Mouse (Mus musculus): ENCODE data around the gene Dolk. TPM values are rescaled to one million over a fixed set of nuclear protein-coding genes. Genes with fewer than 3 reads are reported as not detected.
A peak's percentile ranks its signal among the peaks of the same experiment; 100 is the strongest.

Dolk gene
- polyA plus RNA-seq, 1 experiment from 2014 or later, result 26.0 TPM

- DNase-seq (ENCODE audit: extremely low spot score, low spot score), result no peak
- Histone ChIP-seq H3K27ac (no peak overlapping the region; the same call in 1 of the 2 replicates), H3K27me3 (ENCODE audit: poor library complexity, severe bottlenecking) (no peaks in the 10 kb centered on the region), H3K36me3 (replicated peaks) (peaks cover 49% of the 10 kb centered on the region), H3K9me3 (no peaks in the 10 kb centered on the region), H3K4me1 (peaks cover 41% of the 10 kb centered on the region), H3K4me3 (peak overlapping the region; percentile 98)
- WGBS, result 85% methylated on average over 3 of the region's 3 CpGs
Observed at GRCm38 (mm10) chr2:30238906-30239465, 47.1 kb downstream of the Dolk start.

GRCm38 (mm10) chr2:30237881-30238280 lies 48.3 kb downstream of the Dolk start:
- H3K4me3 ChIP-seq, result peak overlapping the region; percentile 98
- peaks cover 41% of the 10 kb centered on the region for H3K4me1 ChIP-seq
- H3K9me3 ChIP-seq, result no peaks in the 10 kb centered on the region
- no peaks in the 10 kb centered on the region for H3K27me3 ChIP-seq (ENCODE audit: poor library complexity, severe bottlenecking)
- no peak for DNase-seq (ENCODE audit: extremely low spot score, low spot score)
- WGBS, result under 1% methylated on average over 42 of the region's 42 CpGs
- peaks cover 38% of the 10 kb centered on the region for H3K36me3 ChIP-seq (replicated peaks)
- H3K27ac ChIP-seq, result peak overlapping the region; percentile 95

GRCm38 (mm10) chr2:30237199-30237880 lies 48.8 kb downstream of the Dolk start, which contains the start of gene Lrrc8a:
Gene Lrrc8a, plus strand, starts transcription at chr2:30237715.
- DNase-seq (ENCODE audit: extremely low spot score, low spot score), result peak; percentile 100
- under 1% methylated on average over 66 of the region's 67 CpGs for WGBS
- Histone ChIP-seq H3K4me1 (peaks cover 36% of the 10 kb centered on the region), H3K27me3 (ENCODE audit: poor library complexity, severe bottlenecking) (no peaks in the 10 kb centered on the region), H3K27ac (peak within 1 kb of the TSS; percentile 95), H3K36me3 (replicated peaks) (peaks cover 33% of the 10 kb centered on the region), H3K9me3 (no peaks in the 10 kb centered on the region), H3K4me3 (peak within 1 kb of the TSS; percentile 98)

- peak overlapping the region; percentile 95 for H3K27ac ChIP-seq
- H3K27me3 ChIP-seq (ENCODE audit: poor library complexity, severe bottlenecking), result no peaks in the 10 kb centered on the region
- DNase-seq (ENCODE audit: extremely low spot score, low spot score), result no peak
- H3K9me3 ChIP-seq, result peaks cover under 1% of the 10 kb centered on the region; the same call in 1 of the 2 replicates
- WGBS, result 7% methylated on average over 18 of the region's 18 CpGs
- H3K36me3 ChIP-seq (replicated peaks), result peaks cover 25% of the 10 kb centered on the region
- peak overlapping the region; percentile 98 for H3K4me3 ChIP-seq
- H3K4me1 ChIP-seq, result peaks cover 35% of the 10 kb centered on the region
Observed at GRCm38 (mm10) chr2:30236426-30237198, 49.5 kb downstream of the Dolk start.

- 91% methylated on average over 5 of the region's 5 CpGs for WGBS
Observed at GRCm38 (mm10) chr2:30235593-30235992, 50.5 kb downstream of the Dolk start.

More at GRCm38 (mm10) chr2:30235593-30235992, 50.5 kb downstream of the Dolk start:
- H3K27ac ChIP-seq, result no peak overlapping the region
- no peaks in the 10 kb centered on the region for H3K27me3 ChIP-seq (ENCODE audit: poor library complexity, severe bottlenecking)
- H3K4me3 ChIP-seq, result no peak overlapping the region
- peaks cover 8% of the 10 kb centered on the region for H3K9me3 ChIP-seq
- H3K4me1 ChIP-seq, result peaks cover 35% of the 10 kb centered on the region
- H3K36me3 ChIP-seq (replicated peaks), result peaks cover 15% of the 10 kb centered on the region
- no peak for DNase-seq (ENCODE audit: extremely low spot score, low spot score)

Other genes with a start within 250 kb of the Dolk start
- 33.1 and 33.4 TPM in 2 replicates for gene Wdr34, start 237.5 kb downstream of the Dolk start, polyA plus RNA-seq (2016; fragmentation: Nextera tagmentation; extraction: Ambion mirVana)
- gene Set, start 229.0 kb downstream of the Dolk start, polyA plus RNA-seq (2016; fragmentation: Nextera tagmentation; extraction: Ambion mirVana), result 944 and 983 TPM in 2 replicates
- gene Pkn3, start 208.7 kb downstream of the Dolk start, polyA plus RNA-seq (2016; fragmentation: Nextera tagmentation; extraction: Ambion mirVana), result 12.4 and 13.1 TPM in 2 replicates
- gene Zdhhc12, start 192.7 kb downstream of the Dolk start, polyA plus RNA-seq (2016; fragmentation: Nextera tagmentation; extraction: Ambion mirVana), result 34.2 and 35.4 TPM in 2 replicates
- gene Zer1, start 161.7 kb downstream of the Dolk start, polyA plus RNA-seq (2016; fragmentation: Nextera tagmentation; extraction: Ambion mirVana), result 6.3 and 6.6 TPM in 2 replicates
- 7.8 and 8.6 TPM in 2 replicates for gene Tbc1d13, start 152.6 kb downstream of the Dolk start, polyA plus RNA-seq (2016; fragmentation: Nextera tagmentation; extraction: Ambion mirVana)
- 17.1 and 17.9 TPM in 2 replicates for gene Endog, start 114.8 kb downstream of the Dolk start, polyA plus RNA-seq (2016; fragmentation: Nextera tagmentation; extraction: Ambion mirVana)
- gene Spout1, start 107.9 kb downstream of the Dolk start, polyA plus RNA-seq (2016; fragmentation: Nextera tagmentation; extraction: Ambion mirVana), result 92.5 and 96.1 TPM in 2 replicates
- 7.0 and 8.6 TPM in 2 replicates for gene Kyat1, start 80.5 kb downstream of the Dolk start, polyA plus RNA-seq (2016; fragmentation: Nextera tagmentation; extraction: Ambion mirVana)
- 41.5 and 44.7 TPM in 2 replicates for gene Lrrc8a, start 48.6 kb downstream of the Dolk start, polyA plus RNA-seq (2016; fragmentation: Nextera tagmentation; extraction: Ambion mirVana)
- gene Gm28035, start 45.8 kb downstream of the Dolk start, polyA plus RNA-seq (2016; fragmentation: Nextera tagmentation; extraction: Ambion mirVana), result 0.09 and 0.16 TPM in 2 replicates
- 2.7 and 3.4 TPM in 2 replicates for gene Phyhd1, start 20.1 kb downstream of the Dolk start, polyA plus RNA-seq (2016; fragmentation: Nextera tagmentation; extraction: Ambion mirVana)
- gene Gm28038, start 5.3 kb downstream of the Dolk start, polyA plus RNA-seq (2016; fragmentation: Nextera tagmentation; extraction: Ambion mirVana), result not detected in 2 replicates
- gene Nup188, start 63 bp upstream of the Dolk start, polyA plus RNA-seq (2016; fragmentation: Nextera tagmentation; extraction: Ambion mirVana), result 65.2 and 72.8 TPM in 2 replicates
- gene Sh3glb2, start 73.0 kb upstream of the Dolk start, polyA plus RNA-seq (2016; fragmentation: Nextera tagmentation; extraction: Ambion mirVana), result 76.9 and 82.0 TPM in 2 replicates
- gene Miga2, start 77.9 kb upstream of the Dolk start, polyA plus RNA-seq (2016; fragmentation: Nextera tagmentation; extraction: Ambion mirVana), result 29.9 and 30.9 TPM in 2 replicates
- 54.8 and 60.1 TPM in 2 replicates for gene Dolpp1, start 105.9 kb upstream of the Dolk start, polyA plus RNA-seq (2016; fragmentation: Nextera tagmentation; extraction: Ambion mirVana)
- gene Crat, start 129.5 kb upstream of the Dolk start, polyA plus RNA-seq (2016; fragmentation: Nextera tagmentation; extraction: Ambion mirVana), result 23.2 and 23.6 TPM in 2 replicates
- 149 and 165 TPM in 2 replicates for gene Ptpa, start 129.7 kb upstream of the Dolk start, polyA plus RNA-seq (2016; fragmentation: Nextera tagmentation; extraction: Ambion mirVana)
- gene Ier5l, start 187.9 kb upstream of the Dolk start, polyA plus RNA-seq (2016; fragmentation: Nextera tagmentation; extraction: Ambion mirVana), result 1.6 and 2.0 TPM in 2 replicates